Mouse (Mus musculus) hematopoietic stem cell, adult 5-6 weeks (primary cell): Measurements from ENCODE around the gene Pcyox1. TPM values are rescaled to one million over a fixed set of nuclear protein-coding genes. Genes with fewer than 3 reads are reported as not detected.

ENCODE experiments used
- ATAC-seq, 2 experiments: fragments of 125-278 bp in 1 of 2; replicated peaks in 1 of 2; 2 replicates each; pipeline ENCODE4 v1.8.0; 2016 to 2017; ENCODE audit warnings: inconsistent platforms in 2 of 2, mild to moderate bottlenecking in 2 of 2, moderate number of reproducible peaks in 2 of 2, low read depth in 1 of 2, moderate TSS enrichment in 1 of 2; ENCODE audit not compliant: low FRiP score in 2 of 2, poor library complexity in 2 of 2, severe bottlenecking in 2 of 2, insufficient read depth in 1 of 2, low TSS enrichment in 1 of 2
- total RNA-seq: library from RNA; stranded (forward); fragments of 172-1452, 232-1000 nt; gene quantifications from 2 replicates; pipeline ENCODE4 v1.2.3, GENCODE M21; 2017

Gene Pcyox1
- total RNA-seq, 1 experiment from 2014 or later: 57.0 TPM

DNA sequence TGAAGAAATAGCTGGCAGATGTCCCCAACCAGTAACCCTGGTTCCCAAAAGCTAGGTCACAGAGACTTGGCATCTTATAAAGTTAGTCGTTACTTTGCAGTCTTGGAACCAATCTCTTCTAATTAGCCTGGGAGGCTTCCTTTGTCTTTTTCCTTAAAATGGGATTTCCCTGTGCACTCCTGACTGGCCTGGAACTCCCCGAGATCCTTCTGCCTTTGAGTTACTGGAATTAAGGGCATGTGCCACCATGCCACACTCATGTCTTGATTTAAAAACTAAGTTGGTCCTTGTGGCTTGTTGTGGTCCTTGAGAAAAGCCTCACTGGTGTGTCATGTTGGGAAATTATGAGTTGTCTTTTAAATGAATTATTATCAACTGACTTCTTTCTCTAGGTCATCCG, 18.6 kb downstream of the Pcyox1 start:
- no peak for ATAC-seq

DNA sequence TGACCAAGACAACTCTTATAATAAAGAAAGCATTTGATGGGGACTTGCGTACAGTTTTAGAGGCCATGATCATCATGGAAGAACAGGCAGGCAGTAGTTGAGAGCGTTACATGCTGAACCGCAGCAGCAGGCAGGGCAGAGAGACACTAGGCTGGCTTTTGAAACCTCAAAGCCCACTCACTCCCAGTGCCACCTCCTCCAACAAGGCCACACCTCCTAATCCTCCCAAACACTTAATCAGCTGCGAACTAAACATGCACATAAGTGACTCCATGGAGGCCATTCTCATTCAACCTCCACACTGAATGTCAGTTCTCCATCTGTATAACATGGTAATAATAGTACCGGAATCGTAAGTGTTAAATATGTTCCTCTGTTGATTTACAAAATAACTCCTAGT, 23.4 kb downstream of the Pcyox1 start:
- ATAC-seq: no peak

DNA sequence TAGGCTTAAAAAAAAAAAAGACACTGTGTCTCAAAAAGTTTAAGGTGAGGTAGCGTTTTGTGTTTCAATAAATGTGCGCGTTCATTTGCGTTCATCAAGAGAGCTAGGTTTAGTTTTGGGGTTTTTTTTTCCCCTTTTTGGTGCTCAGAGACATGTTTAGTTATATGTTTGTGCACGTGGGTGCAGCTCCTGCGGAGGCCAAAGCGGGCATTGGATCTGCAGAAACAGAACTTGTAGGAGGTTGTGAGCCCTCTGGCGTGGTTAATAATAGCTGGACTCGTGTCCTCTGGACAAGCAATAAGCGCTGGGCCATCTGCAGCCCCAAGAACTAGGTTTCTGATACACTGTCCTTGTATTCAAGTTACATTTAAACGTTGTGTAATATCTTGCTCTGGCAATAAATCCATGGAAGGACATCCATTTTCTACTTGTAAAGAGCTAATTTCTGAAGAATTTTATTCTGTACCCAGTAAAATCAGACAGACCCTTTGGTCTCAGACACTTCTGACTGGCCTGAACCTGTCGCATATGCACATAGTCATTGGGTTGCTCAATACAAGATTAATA, 24.9 kb downstream of the Pcyox1 start:
- ATAC-seq: no peak

DNA sequence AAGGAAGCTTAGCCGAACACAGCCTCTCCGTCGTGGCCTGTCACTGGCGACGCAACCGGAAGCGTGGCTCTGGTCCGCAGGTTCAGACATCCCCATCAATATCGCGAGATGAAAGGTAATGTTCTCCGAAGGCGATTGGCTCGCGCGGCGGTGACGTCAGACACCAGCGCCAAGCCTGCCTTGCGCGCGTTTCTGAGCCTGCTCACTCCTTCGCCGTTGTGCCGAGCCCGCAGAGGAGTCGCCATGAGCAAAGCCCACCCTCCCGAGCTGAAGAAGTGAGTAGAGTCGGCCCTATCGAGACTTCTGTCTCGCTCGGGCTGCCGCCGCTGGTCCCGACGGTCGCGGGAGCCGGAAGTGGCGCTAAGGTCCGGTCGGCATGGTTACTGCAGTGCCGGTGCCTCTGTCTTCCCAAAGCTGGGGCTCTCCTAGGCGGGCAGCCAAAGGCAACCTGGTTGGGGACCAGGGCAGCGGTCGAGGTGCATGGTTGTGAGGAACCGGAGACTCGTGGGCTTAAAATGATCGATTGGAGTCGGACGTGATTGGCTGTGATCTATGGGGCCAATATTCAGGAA, 25.5 kb downstream of the Pcyox1 start:
- ATAC-seq: peak; percentile 96 to 97

DNA sequence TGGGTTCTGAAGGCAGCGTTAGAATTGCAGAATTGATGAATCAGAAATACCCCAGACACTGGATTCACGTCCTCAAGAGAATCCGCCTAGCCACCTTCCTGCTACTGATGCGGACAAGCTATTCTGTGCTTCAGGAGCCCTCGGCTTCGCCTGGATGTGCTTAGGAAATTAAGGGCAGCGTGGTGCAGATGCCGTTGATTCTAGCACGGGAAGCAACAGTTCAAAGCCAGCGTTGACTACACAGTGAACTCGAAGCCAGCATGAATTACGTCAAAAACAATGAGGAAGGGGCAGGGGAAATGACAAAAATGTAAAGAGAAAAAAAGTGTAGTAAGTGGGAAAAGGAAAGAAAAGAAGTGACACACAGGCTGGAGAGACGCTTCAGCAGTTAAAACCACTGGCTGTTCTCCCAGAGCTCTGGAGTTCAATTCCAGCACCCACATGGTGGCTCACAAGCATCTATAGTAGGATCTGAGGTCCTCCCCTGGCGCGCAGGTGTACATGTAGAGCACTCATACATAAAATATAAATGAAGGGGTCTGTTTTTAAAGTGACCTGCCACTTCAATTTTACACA, 26.1 kb downstream of the Pcyox1 start, which contains the start of gene Snrpg:
Gene Snrpg, plus strand, starts transcription at position 541 of the 576 bp plus-strand sequence.
- peak in 1 of 2 experiments; percentile 14; a peak in 2 of 4 replicates for ATAC-seq

DNA sequence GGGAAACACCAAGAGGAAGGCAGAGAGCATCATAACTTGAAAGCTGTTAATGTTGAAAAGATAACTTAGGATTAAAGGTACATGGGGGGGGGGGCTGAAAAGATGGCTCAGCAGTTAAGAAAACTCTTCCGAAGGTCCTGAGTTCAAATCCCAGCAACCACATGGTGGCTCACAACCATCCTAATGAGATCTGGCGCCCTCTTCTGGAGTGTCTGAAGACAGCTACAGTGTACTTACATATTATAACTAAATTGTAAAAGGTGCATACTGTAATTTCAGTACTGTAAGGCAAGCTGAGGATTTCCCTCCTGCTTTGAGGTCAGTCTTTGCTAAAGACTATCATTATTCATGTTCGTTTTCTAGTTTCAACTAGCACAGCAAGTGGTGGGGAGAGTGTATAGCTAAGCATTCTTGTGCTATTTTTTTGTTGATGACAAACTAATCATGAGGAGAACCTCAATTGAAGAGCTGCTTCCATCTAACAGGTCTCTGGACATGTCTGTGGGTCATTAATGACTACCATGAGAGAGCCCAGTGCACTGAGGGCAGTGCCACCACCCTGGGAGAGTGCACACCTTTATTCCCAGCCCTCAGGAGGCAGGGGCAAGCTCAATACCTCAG, 26.8 kb downstream of the Pcyox1 start:
- no peak for ATAC-seq

DNA sequence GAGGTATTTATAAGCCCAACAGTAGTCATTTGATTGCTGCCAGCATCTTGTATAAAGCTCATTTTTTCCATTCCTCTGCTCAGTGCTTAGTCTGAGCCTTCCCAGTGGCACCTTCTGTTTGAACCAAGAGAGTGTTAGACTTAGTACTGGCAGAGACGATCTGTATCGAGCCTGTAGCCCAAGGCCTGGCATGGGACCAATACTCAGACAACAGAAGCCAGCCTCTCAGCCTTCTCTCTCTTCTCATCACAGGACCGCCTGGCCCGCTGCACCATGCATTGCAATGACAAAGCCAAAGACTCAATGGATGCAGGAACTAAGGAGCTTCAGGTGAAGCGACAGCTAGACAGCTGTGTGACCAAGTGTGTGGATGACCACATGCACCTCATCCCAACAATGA, 28.5 kb downstream of the Pcyox1 start:
- no peak for ATAC-seq

DNA sequence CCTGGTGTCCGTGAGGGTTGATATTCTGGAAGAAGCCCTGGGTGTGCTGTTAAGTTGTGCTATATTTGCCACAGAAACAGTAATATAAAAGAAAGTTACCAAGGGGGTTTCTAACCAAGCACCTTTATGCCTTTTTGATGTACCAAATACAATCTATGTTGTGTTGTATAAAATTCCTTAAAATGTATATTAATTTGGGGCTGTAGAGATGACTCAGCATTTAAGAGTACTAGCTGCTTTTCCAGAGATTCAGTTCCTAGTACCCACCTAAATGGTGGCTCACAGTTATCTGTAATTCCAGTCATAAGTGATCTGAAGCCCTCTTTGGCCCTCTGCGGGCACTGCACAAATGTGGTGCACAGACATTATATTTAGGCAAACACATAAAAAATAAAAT, 30.1 kb downstream of the Pcyox1 start:
- no peak for ATAC-seq

DNA sequence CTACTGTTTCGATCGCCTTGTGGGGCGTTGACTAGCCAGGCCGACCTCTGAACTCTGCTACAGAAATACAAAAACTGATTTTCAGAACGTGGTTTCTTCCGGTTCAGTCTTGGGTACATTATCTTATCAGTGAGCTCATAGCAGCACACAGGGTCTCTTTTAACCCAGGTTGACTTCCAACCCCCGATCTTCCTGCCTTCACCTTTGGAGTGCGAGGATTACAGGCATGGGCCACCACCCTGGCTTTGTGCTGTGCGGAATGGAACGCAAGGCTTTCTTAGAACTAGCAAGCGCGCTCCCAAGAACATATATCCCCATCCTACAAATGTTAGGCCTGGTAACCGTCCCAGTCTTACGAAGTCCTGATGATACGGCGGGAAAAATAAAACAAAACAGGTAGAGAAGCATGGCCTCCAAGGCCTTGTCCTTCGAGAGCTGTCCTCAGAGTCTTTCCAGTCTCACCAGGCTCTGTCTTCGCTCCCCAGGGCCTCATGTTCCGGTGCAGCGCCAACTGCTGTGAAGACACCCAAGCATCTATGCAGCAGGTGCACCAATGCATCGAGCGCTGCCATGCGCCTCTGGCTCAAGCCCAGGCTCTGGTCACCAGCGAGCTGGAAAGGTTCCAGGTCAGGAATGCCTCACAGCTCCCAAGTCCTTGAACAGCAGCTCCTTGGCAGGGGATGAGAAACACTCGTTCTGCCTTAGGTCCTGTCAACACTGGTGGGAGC, 30.7 kb downstream of the Pcyox1 start:
- ATAC-seq: no peak

DNA sequence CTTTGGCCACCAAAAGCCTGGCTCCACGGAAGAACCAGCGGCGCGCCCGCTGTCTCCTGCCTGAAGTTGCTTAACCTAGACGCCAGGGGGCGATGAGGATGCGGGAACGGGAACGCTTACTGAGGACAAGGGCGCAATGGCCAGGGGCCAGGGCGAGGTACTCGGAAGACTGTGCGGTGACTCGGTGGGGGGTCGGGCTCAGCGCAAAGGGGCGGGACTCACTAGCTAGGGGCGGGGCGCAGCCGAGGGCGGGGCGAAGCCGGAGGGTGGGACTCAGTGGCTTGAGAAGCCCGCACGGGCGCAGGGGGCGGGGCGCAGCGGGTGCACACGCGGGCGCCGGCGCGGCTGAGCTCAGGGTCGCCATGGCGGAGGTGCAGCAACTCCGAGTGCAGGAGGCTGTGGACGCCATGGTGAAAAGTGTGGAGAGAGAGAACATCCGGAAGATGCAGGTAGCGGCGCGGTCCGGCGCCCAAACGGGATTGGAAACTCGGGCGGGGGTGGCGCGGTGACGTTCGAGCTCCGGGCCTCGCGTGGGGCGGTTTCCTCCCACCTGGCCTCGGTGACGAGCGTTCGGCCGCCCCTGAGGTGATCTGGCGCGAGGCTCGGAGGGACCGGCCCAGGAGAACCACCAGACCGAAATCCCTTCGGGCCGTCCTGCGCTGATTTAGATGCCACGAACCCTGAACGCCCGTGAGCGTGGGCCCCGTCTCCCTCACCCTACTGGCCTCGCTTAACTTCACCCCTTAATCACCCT, 31.4 kb downstream of the Pcyox1 start, which contains the start of gene Fam136a:
Gene Fam136a, plus strand, starts transcription at position 276 of the 754 bp plus-strand sequence.
- ATAC-seq: peak; percentile 96 to 98

DNA sequence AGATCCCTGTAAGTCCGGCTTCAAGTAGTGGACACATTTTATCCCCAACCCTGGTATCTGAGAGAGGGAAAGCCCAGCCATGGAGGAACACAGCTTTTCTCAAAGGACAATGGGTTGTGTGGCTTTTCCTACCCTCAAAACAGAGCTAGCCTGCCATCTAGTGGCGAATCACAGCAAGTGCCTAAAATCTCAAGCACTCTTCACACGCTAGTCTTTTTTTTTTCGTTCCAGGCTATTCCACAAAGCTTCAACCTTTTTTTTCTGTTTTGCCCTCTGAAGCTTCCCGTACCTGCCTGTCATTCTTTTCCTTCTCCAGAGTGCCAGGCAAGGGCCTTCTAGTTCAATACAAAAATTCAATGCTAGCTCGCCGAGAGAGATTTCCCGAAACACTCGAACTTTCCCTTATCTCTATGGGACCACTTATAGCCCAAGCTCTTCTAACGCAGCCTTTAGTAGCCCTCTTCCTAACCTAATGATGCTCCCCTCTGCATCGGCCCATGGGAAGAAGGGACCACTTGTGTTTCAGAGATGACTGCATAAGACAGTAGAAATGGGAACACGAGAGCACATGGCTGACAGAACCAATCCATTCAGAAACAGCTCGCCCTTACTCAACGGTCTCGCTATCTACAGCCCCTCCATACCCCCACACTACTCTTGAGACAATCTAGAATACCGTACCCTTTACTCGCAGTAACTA, 32.4 kb downstream of the Pcyox1 start:
- peak; percentile 44 to 59 for ATAC-seq

DNA sequence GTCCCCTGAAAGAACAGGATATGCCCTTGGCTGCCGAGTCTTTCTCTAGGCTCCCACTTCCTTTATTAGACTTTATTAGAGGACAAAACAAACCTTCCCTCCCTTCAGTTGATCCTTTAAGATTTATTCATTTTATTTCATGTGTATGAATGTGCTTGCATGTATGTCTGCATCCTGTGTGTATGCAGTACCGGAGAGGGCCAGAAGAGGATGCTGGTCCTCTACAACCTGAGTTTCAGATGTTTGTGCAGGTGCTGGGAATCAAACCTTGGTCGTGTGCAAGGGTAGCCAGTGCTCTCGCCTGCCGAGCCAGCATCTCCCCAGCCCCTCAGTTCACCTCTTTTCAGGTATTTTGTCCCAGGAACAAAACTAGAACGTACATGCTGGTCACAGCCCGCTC, 35.6 kb downstream of the Pcyox1 start:
- ATAC-seq: no peak

DNA sequence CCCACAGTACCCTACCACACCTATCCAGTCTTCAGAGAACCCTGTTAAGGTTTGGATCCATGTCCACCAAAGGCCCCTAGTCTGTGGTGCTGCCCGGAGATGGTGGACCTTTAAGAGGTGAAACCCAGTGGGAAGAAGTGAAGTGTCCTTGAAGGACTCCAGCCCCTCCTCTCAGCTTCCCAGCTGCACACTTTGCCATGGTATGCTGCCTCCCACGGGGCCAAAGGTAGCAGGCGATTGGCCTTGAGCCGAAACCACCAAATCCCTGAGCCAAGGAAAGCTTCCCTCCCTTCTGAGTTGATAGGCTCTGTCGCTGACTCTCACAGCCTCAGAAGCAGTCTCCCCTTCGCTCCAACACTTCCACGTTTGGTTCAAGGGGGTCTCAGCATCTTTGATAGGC, 36.3 kb downstream of the Pcyox1 start:
- no peak for ATAC-seq

DNA sequence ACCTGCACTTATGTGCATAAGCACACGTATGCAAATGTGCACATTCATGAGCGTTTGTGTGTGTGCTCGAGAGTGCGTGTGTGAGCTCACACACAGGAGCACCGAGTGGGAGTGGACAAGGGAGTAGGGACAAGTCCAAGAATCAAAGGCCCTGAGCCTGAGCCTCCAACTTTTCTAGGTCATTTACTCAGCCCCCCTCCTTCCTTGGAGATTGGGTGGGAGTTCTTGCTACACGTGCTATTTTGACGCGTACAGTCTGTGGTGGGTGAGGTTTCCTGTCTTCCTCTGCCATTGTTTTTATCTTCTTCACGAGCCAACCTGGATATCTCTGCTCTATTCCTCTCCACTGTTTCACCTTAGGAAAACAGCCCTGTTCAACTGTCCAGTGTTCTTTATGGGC, 40.0 kb downstream of the Pcyox1 start:
- no peak for ATAC-seq

DNA sequence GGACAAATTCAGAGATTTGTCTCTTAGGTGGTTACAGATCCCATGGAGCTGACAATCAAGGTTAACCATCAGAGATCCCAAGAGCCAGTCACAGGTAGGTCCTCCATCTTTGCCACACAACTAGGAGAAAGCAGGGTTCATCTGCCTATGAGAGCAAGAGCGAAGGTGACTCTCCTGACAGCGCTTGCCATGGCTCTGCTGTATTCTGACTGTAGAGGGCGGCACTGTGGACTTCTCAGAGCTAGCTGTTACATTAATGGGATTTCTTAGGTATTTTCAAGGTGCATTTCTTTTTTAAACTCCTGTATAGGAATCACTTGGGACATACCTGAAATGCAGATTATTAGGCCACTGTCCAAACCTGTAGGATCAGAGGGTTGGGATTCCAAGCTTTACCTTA, 42.0 kb downstream of the Pcyox1 start:
- ATAC-seq: no peak

DNA sequence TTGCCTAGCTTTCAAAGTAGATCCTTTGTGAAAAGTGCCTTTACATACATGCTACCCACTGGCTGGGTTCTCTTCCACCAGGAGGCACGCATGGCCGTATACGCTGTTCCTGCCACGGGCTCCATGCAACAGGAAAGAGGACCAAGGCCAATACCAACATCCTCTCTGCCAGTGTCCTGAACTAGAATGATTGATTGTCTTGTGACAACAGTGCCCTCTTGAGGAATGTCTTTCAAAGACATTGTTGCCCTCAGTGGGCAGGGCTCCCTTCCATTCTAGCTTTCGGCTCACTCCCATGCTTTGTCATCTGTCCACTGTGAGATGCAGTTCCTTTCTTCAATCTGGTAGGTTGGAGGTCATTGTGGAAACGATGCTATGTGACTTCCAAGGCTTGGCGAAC, 47.7 kb downstream of the Pcyox1 start:
- ATAC-seq: peak; percentile 27 to 51; a peak in 3 of 4 replicates

DNA sequence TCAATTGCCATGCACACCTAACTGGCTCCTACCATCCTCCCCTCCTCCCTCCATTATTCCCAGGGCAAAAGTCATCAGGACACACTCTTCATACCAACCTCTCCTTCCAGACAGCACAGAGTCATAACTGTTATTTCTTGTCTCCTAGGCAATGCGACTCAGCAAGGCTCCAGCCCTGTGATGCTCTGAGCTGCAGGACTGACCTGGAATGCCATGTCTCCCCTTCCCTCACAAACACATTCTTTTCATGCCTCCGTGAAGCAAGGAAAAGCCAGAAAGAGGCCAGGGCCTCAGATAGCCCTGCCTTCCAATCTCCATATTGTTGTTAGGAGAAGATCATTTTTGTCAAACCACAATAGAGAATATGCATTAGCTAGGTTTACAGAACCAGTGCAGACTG, 50.9 kb downstream of the Pcyox1 start:
- no peak for ATAC-seq
